Mouse (Mus musculus) midbrain, embryonic 10.5 days (tissue): ENCODE measurements around the gene Usp15. TPM values are rescaled to one million over a fixed set of nuclear protein-coding genes. Genes with fewer than 3 reads are reported as not detected.
A peak's percentile ranks its signal among the peaks of the same experiment; 100 is the strongest.

Experiments used
- DNase-seq: peaks from one replicate; pipeline ENCODE4 v3.0.0-alpha.2; 2017; ENCODE audit warnings: low spot score
- H3K27ac ChIP-seq: fragments of 300-500 bp; sonication (generic); replicated peaks from 2 replicates; pipeline ENCODE4 v1.5.1; 2016; ENCODE audit warnings: mild to moderate bottlenecking
- H3K27me3 ChIP-seq: fragments of 300-500 bp; sonication (generic); 2 replicates; pipeline ENCODE4 v1.6.1; 2016; ENCODE audit warnings: low read depth, mild to moderate bottlenecking; ENCODE audit not compliant: poor library complexity, severe bottlenecking
- H3K36me3 ChIP-seq: fragments of 300-500 bp; sonication (generic); 2 replicates; pipeline ENCODE4 v1.6.1; 2016; ENCODE audit warnings: mild to moderate bottlenecking, moderate library complexity
- H3K4me1 ChIP-seq: fragments of 300-500 bp; sonication (generic); 2 replicates; pipeline ENCODE4 v1.6.1; 2016
- H3K4me3 ChIP-seq: fragments of 300-500 bp; sonication (generic); 2 replicates; pipeline ENCODE4 v1.5.1; 2016; ENCODE audit warnings: mild to moderate bottlenecking, moderate library complexity
- H3K9me3 ChIP-seq: fragments of 300-500 bp; sonication (generic); replicated peaks from 2 replicates; pipeline ENCODE4 v1.6.1; 2016; ENCODE audit warnings: mild to moderate bottlenecking
- WGBS: fragments of 180-500 bp; shearing (Covaris S2); methylation state at CpG from one replicate; pipeline ENCODE4 v1.1.7; 2016; 5-methylcytosine and 5-hydroxymethylcytosine counted together
- polyA plus RNA-seq: library from polyadenylated mRNA; unstranded; fragments of >200 nt; fragmentation: Nextera tagmentation; extraction: Ambion mirVana; gene quantifications from 2 replicates; pipeline ENCODE4 v1.2.1, GENCODE M21; 2016

The Usp15 gene
- polyA plus RNA-seq, 1 experiment from 2014 or later = 73.2 TPM

DNA sequence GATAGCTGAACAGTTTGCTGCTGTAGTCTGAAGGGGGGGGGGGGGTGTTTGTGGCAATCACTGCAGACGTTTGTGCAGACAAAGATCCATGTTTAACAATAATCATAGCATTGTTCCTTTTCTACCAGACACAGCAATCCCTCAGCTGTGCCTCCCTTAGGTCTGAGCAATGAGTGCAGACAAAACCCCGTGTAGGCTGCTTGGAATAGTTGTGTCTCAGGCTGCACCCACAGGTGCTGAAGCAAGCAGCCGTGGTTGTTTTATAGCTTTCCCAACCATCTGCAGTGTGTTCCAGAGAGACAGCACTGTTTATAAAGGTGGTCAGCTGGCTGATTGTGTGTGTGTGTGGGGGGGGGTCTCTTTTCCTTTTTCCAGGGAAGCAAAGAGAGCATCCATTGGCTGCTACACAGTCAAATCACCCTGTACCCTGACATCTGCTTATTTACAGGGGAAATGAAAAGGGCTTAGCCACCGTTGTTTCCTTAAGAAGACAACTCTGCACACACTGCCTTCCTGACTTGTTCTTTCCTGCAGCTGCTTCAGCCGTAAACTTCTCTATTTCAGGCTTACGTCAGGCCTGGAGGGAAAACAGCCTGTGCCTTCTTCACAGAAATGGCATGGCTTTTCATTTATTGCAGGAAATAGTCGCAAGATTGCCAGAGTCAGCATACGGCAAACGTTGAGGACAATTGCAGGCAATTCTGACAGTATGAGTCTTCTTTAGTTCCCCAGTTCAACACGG, 111.7 kb downstream of the Usp15 start:
- Histone ChIP-seq H3K4me1 (no peaks in the 10 kb centered on the region), H3K9me3 (no peaks in the 10 kb centered on the region), H3K27me3 (no peaks in the 10 kb centered on the region), H3K36me3 (no peaks in the 10 kb centered on the region), H3K4me3 (no peak overlapping the region), H3K27ac (no peak overlapping the region; the same call in 1 of the 2 replicates)
- DNase-seq = no peak
- WGBS = 82% methylated on average over 10 of the region's 10 CpGs

DNA sequence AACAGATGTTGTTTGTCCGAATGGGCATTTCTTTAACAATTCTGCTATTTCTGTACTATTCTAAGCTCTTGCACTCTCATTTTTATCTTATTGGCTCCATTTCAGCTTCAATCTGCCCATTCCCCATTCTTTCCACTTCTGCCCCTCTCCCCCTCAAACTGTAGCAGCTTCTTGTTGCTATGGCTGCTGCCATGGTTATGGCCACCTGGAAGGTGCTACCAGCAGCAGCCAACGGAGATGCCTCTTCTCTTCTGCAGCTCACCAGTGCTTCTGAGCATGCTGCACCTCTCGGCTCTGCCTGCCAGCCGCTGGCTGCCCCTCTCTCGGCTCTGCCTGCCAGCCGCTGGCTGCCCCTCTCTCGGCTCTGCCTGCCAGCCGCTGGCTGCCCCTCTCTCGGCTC, 112.5 kb downstream of the Usp15 start:
- Histone ChIP-seq H3K27me3 (no peaks in the 10 kb centered on the region), H3K4me1 (no peaks in the 10 kb centered on the region), H3K9me3 (no peaks in the 10 kb centered on the region), H3K27ac (no peak overlapping the region), H3K4me3 (no peak overlapping the region), H3K36me3 (no peaks in the 10 kb centered on the region)
- 72% methylated on average over 9 of the region's 9 CpGs for WGBS
- no peak for DNase-seq

DNA sequence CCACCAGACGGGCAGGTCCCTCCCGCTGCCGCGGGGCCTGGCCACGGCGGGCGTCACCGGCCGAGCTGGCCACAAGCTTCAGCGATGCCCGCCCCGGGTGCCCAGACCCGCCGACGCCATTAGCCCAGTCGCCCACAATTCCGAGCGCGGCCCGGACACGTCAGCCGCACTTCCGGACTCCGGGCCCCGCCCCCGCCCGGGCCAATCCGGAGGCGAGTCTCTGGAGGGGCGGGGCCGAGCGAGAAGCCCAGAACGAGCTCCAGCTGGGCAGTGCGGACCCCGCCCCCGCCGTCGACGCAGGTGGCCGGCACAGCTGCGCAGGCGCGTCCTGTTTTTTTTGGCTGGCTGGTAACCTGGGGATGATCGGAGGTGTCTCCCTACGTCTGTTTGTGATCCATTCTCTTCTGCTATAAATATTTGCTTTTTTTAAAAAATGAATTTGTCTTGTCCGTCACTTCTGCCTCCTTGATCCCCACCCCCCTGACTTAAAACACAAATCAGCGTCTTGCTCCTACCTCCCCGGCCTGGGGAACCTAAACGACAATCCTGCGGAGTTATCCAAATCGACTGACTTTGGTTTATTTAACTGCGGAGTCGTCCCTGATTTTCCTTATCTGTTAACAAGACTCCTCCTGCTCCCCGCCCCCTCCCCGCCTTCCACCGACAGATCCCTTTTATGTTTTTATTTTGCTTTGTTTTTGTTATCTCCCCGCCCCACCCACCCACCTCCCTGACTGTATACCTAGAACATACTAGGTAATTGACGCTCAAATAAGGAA, 120.4 kb downstream of the Usp15 start, which contains the start of gene Mon2:
Gene Mon2 (minus strand): TSS at position 261 of the 779 bp plus-strand sequence.
- Histone ChIP-seq H3K4me3 (peak within 1 kb of the TSS; percentile 80), H3K36me3 (peaks cover 21% of the 10 kb centered on the region), H3K4me1 (peaks cover 17% of the 10 kb centered on the region), H3K27ac (peak within 1 kb of the TSS; percentile 92), H3K27me3 (no peaks in the 10 kb centered on the region), H3K9me3 (no peaks in the 10 kb centered on the region; the same call in 1 of the 2 replicates)
- DNase-seq = peak; percentile 94
- under 1% methylated on average over 56 of the region's 58 CpGs for WGBS

DNA sequence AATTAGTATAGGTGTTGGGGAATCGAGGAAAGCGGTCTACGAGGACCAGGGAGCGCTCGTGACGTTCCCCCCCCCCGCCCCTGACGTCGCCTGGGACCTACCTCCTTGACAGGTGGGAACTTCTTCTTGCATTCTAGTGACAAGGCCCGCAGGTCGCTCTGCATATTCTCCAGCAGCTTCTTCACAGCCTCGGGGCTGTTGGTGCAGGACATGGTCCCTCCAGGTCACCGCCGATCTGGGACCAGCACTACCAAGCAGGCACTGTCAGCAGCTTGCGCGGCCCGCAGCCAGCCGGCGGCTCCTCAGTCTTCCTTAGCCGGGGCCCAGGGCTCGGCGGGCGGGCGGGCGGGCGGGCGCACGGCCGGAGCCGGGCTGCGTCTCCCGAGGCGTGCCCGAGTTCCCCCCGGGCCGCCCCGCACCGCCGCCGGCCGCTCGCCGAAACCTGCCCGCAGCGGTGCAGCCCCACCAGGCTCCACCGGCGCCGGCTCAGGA, 121.0 kb downstream of the Usp15 start:
- H3K9me3 ChIP-seq = no peaks in the 10 kb centered on the region; the same call in 1 of the 2 replicates
- H3K4me1 ChIP-seq = peaks cover 17% of the 10 kb centered on the region
- peak overlapping the region; percentile 80 for H3K4me3 ChIP-seq
- peaks cover 23% of the 10 kb centered on the region for H3K36me3 ChIP-seq
- no peaks in the 10 kb centered on the region for H3K27me3 ChIP-seq
- H3K27ac ChIP-seq = peak overlapping the region; percentile 92
- DNase-seq = no peak
- under 1% methylated on average over 48 of the region's 48 CpGs for WGBS

DNA sequence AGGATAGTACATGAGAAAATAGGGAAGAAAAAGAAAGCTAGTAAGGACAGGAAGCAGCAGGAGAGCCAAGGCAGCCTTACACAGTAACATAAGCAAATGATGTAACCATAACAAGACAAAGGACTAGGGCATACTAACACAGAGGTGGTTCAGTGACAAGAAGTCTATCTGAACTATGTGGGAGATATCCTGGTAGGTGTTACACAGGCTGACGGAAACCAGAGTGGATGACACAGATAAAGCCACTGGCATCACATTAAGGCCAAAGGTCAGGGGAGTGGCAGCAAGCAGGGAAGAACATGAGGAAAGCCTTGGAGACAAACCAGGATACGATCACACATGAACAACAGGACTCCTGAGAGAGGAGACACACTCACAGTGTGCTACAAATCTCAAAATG, 124.8 kb downstream of the Usp15 start:
- WGBS = 90% methylated on average over 2 of the region's 2 CpGs
- Histone ChIP-seq H3K36me3 (peaks cover 42% of the 10 kb centered on the region), H3K4me3 (no peak overlapping the region), H3K27me3 (no peaks in the 10 kb centered on the region), H3K4me1 (peaks cover 16% of the 10 kb centered on the region), H3K9me3 (peaks cover 9% of the 10 kb centered on the region), H3K27ac (no peak overlapping the region)
- DNase-seq = no peak

DNA sequence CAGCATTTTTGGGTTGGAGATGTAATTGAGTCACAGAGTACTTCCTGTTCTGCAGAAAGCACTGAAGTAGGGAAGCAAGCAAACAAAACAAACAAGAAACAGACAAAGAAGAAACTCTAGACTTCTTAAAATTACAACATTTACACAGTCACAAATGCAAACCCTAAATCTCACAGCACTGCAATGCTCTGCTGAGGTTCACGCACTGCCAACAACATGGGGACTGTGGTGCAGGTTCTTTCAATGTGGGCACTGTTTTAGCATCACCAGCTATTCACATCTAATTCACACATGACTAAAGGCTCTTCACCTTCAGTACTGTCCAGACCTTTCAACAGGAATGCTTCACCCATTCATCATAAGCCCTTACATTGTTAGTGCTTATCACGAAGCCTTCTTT, 133.8 kb downstream of the Usp15 start:
- 91% methylated on average over 2 of the region's 2 CpGs for WGBS

DNA sequence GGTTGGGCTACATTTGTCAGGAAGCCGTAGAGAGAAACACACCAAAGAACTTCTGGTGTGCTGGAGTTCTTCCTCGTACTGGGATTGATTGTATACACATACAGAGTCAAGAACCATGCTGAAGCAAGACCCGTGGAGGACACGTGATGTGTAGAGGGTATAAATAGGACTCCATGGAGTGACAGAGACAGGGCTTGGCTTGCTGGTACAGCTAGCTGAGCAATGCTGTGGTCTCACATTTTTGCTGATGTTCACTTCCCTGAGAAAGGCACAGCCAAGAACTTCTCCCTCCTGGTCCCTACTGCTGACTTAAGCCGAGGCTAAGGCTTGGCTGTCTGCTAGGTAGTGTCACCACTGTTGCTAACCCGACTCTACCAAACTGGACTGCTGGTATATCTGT, 136.0 kb downstream of the Usp15 start:
- Histone ChIP-seq H3K36me3 (0 out of 2 replicates have a peak, but pooled peaks cover 4% of the 10 kb centered on the region), H3K4me1 (peaks cover 7% of the 10 kb centered on the region), H3K9me3 (no peaks in the 10 kb centered on the region), H3K27me3 (no peaks in the 10 kb centered on the region), H3K4me3 (no peak overlapping the region), H3K27ac (no peak overlapping the region)
- no peak for DNase-seq
- WGBS = 92% methylated on average over 6 of the region's 6 CpGs

More for the DNA sequence above, 133.8 kb downstream of the Usp15 start:
- no peak for DNase-seq
- peaks cover 6% of the 10 kb centered on the region for H3K4me1 ChIP-seq
- H3K9me3 ChIP-seq = no peaks in the 10 kb centered on the region
- H3K27me3 ChIP-seq = no peaks in the 10 kb centered on the region
- H3K36me3 ChIP-seq = 0 out of 2 replicates have a peak, but pooled peaks cover 4% of the 10 kb centered on the region
- no peak overlapping the region for H3K27ac ChIP-seq
- no peak overlapping the region for H3K4me3 ChIP-seq

DNA sequence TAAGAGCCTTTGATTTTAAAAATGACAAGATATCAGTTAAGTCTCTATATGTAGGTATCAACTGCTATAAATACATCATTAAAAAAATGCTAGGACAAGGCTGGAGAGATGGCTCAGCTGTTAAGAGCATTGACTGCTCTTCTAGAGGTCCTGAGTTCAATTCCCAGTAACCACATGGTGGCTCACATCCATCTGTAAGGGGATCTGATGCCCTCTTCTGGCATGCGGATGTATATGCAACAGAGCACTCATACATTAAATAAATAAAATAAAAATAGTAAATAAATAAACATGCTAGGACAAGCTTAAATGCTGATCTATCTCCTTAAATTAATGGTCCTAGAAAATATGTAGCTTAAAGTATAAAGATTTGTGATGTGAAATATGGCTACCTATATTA, 139.7 kb downstream of the Usp15 start:
- DNase-seq = no peak
- no peaks in the 10 kb centered on the region for H3K9me3 ChIP-seq
- 0 out of 2 replicates have a peak, but pooled peaks cover 4% of the 10 kb centered on the region for H3K36me3 ChIP-seq
- WGBS = 83% methylated on average over 1 of the region's 1 CpGs
- no peak overlapping the region for H3K4me3 ChIP-seq
- H3K27me3 ChIP-seq = no peaks in the 10 kb centered on the region
- peaks cover 7% of the 10 kb centered on the region for H3K4me1 ChIP-seq
- H3K27ac ChIP-seq = no peak overlapping the region

DNA sequence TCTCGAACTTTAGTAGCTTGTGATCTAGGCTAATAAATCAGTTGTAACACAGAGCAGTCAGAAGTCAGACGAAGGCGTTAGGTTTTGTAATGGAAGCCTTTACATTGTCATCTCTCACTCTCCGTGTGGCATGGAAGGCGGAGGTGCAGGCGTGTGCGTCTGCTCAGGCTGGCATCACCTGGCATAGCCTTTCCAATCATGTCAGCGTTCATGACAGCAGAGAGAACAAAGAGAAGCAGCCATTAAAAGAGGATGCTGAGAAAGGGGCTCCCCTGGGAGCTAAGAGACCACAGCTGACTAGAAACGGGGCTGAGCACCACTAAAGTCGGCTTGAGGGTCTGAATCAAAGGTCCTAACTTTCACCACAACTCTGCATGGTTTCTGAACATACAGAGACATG, 140.3 kb downstream of the Usp15 start:
- Histone ChIP-seq H3K9me3 (no peaks in the 10 kb centered on the region), H3K4me3 (no peak overlapping the region), H3K27ac (no peak overlapping the region), H3K27me3 (no peaks in the 10 kb centered on the region), H3K4me1 (peaks cover 7% of the 10 kb centered on the region), H3K36me3 (0 out of 2 replicates have a peak, but pooled peaks cover 5% of the 10 kb centered on the region)
- 91% methylated on average over 10 of the region's 10 CpGs for WGBS
- DNase-seq = no peak

DNA sequence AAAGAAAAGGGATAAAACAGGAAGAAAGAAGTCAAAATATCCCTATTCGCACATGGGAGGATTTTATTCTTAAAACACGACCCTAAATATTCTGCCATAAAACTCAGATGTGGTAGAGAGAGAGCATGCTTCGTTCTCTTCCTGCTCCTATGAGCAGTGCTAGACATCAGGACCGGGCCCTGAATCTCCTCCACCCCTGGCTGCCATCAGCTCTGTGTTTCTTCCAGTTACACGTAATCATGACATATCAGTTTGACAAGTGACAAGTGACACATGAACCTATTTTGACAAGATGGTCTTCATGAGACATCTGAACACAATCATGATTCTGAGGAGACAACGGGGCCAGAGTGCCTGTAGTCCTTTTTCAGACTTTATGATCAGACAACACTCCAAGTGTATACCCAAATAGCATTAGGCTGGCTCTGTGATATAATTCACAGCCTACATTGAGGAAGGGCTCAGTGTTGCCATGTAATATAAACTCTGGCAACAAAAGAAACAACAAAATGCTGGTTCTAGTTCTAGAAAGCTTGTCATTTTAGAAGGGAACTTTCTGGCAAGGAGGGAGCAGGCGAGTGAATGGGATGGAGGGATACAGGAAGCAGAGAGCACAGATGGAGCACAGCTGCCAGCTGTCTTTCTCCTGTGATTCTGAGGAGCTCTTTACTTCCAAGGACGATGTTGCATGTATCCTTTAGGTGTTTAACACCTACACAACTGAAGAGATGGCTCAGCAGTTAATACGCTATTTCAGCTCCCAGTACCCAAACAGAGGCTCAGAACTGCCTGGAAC, 141.4 kb downstream of the Usp15 start:
- WGBS = 90% methylated on average over 9 of the region's 9 CpGs
- peaks cover 7% of the 10 kb centered on the region for H3K4me1 ChIP-seq
- DNase-seq = no peak
- H3K36me3 ChIP-seq = peaks cover 12% of the 10 kb centered on the region
- no peak overlapping the region for H3K27ac ChIP-seq
- no peak overlapping the region for H3K4me3 ChIP-seq
- no peaks in the 10 kb centered on the region for H3K27me3 ChIP-seq
- H3K9me3 ChIP-seq = no peaks in the 10 kb centered on the region
